Mouse (Mus musculus) CH12.LX (cell line): ENCODE results near the gene Eri3. TPM values are rescaled to one million over a fixed set of nuclear protein-coding genes. Genes with fewer than 3 reads are reported as not detected.

Source experiments
- DNase-seq: peaks from one replicate; pipeline ENCODE4 v3.0.0-alpha.2; 2013; ENCODE audit errors: extremely low read depth
- H3K27ac ChIP-seq: 2 replicates; pipeline ENCODE4 v1.5.1; 2012; ENCODE audit warnings: low read depth, mild to moderate bottlenecking, control low read depth, moderate library complexity; ENCODE audit not compliant: insufficient read depth
- H3K27me3 ChIP-seq: replicated peaks from 2 replicates; pipeline ENCODE3; 2012; ENCODE audit warnings: inconsistent platforms
- H3K36me3 ChIP-seq, 2 experiments: replicated peaks in 1 of 2; 2 replicates each; pipeline versions ENCODE3 to v1.6.1; 2012; ENCODE audit warnings: inconsistent platforms in 1 of 2, low read length in 1 of 2, mild to moderate bottlenecking in 1 of 2, mixed read lengths in 1 of 2, moderate library complexity in 1 of 2; ENCODE audit not compliant: control insufficient read depth in 1 of 2, insufficient read depth in 1 of 2
- H3K4me1 ChIP-seq, 2 experiments: 2 replicates each; pipeline ENCODE4 v1.6.1; 2012; ENCODE audit warnings: inconsistent platforms in 1 of 2, moderate library complexity in 1 of 2; ENCODE audit not compliant: insufficient read depth in 2 of 2, control insufficient read depth in 1 of 2
- H3K4me2 ChIP-seq: 2 replicates; pipeline ENCODE4 v1.6.1; 2012; ENCODE audit warnings: low read depth, mild to moderate bottlenecking, control low read depth; ENCODE audit not compliant: poor library complexity, insufficient read depth, severe bottlenecking
- H3K4me3 ChIP-seq, 3 experiments: fragments of 150-350 bp in 1 of 3; sonication (generic) in 1 of 3; replicated peaks in 1 of 3; 2 replicates each; pipeline versions ENCODE3 to v1.5.1; 2011 to 2012; ENCODE audit warnings: low read depth in 2 of 3, low read length in 2 of 3, mild to moderate bottlenecking in 2 of 3, moderate library complexity in 2 of 3, control low read depth in 1 of 3, improper control_type of control experiment in 1 of 3, inconsistent platforms in 1 of 3, mixed read lengths in 1 of 3; ENCODE audit not compliant: poor library complexity in 1 of 3
- H3K79me2 ChIP-seq: replicated peaks from 2 replicates; pipeline ENCODE4 v1.6.1; 2012; ENCODE audit warnings: mild to moderate bottlenecking, moderate library complexity; ENCODE audit not compliant: control insufficient read depth, poor library complexity, insufficient read depth, severe bottlenecking; ENCODE audit errors: extremely low read depth
- H3K9ac ChIP-seq: 2 replicates; pipeline ENCODE4 v1.6.1; 2012; ENCODE audit warnings: low read depth, mild to moderate bottlenecking, control low read depth, moderate library complexity; ENCODE audit not compliant: insufficient read depth
- H3K9me3 ChIP-seq: replicated peaks from 2 replicates; pipeline ENCODE3; 2012; ENCODE audit warnings: low read length, inconsistent platforms, mixed read lengths
- CHD1 ChIP-seq: IDR thresholded peaks from 2 replicates; pipeline ENCODE4 v1.6.1; 2012; ENCODE audit warnings: low read depth, low read length, improper control_type of control experiment, inconsistent platforms
- CTCF ChIP-seq, 2 experiments: IDR thresholded peaks in 1 of 2; conservative IDR thresholded peaks in 1 of 2; 2 replicates each; pipeline ENCODE4 v1.5.1; 2011 to 2012; ENCODE audit warnings: low read depth in 2 of 2, low read length in 2 of 2, improper control_type of control experiment in 1 of 2, inconsistent platforms in 1 of 2, mild to moderate bottlenecking in 1 of 2, moderate library complexity in 1 of 2
- E2F4 ChIP-seq: IDR thresholded peaks from 2 replicates; pipeline ENCODE4 v1.6.1; 2011; ENCODE audit warnings: low read depth, low read length, improper control_type of control experiment; ENCODE audit not compliant: insufficient replicate concordance
- ELF1 ChIP-seq: IDR thresholded peaks from 2 replicates; pipeline ENCODE4 v1.6.1; 2014; ENCODE audit warnings: low read depth, mild to moderate bottlenecking, inconsistent platforms, low read length, improper control_type of control experiment
- EP300 ChIP-seq: IDR thresholded peaks from 2 replicates; pipeline ENCODE4 v1.6.1; 2011; ENCODE audit warnings: low read length, improper control_type of control experiment
- GABPA ChIP-seq: IDR thresholded peaks from 2 replicates; pipeline ENCODE4 v1.6.1; 2012; ENCODE audit warnings: low read depth, low read length, improper control_type of control experiment, inconsistent platforms; ENCODE audit not compliant: insufficient replicate concordance
- HCFC1 ChIP-seq: IDR thresholded peaks from 2 replicates; pipeline ENCODE4 v1.6.1; 2012; ENCODE audit warnings: low read depth, mild to moderate bottlenecking, inconsistent platforms, low read length, improper control_type of control experiment
- IRF4 ChIP-seq: IDR thresholded peaks from 2 replicates; pipeline ENCODE4 v1.6.1; 2014; ENCODE audit warnings: low read depth, mild to moderate bottlenecking, inconsistent platforms, low read length, improper control_type of control experiment
- JUND ChIP-seq: conservative IDR thresholded peaks from 2 replicates; pipeline ENCODE4 v1.6.1; 2011; ENCODE audit warnings: low read depth, low read length, improper control_type of control experiment
- KAT2A ChIP-seq: IDR thresholded peaks from 2 replicates; pipeline ENCODE4 v1.6.1; 2012; ENCODE audit warnings: low read length, improper control_type of control experiment, inconsistent platforms; ENCODE audit not compliant: insufficient replicate concordance
- MAFK ChIP-seq: IDR thresholded peaks from 2 replicates; pipeline ENCODE4 v1.6.1; 2011; ENCODE audit warnings: low read length, improper control_type of control experiment; ENCODE audit not compliant: insufficient replicate concordance
- MXI1 ChIP-seq: IDR thresholded peaks from 2 replicates; pipeline ENCODE4 v1.6.1; 2011; ENCODE audit warnings: mild to moderate bottlenecking, low read depth, low read length, improper control_type of control experiment
- MYC ChIP-seq: IDR thresholded peaks from 2 replicates; pipeline ENCODE4 v1.6.1; 2011; ENCODE audit warnings: low read depth, mild to moderate bottlenecking, improper control_type of control experiment, low read length
- NELFE ChIP-seq: IDR thresholded peaks from 2 replicates; pipeline ENCODE4 v1.6.1; 2011; ENCODE audit warnings: low read depth, low read length, improper control_type of control experiment
- PAX5 ChIP-seq: IDR thresholded peaks from 2 replicates; pipeline ENCODE4 v1.6.1; 2012; ENCODE audit warnings: low read length, inconsistent platforms, mixed read lengths
- POLR2AphosphoS2 ChIP-seq: IDR thresholded peaks from 2 replicates; pipeline ENCODE4 v1.6.1; 2011; ENCODE audit warnings: low read depth, low read length, improper control_type of control experiment
- SIN3A ChIP-seq: IDR thresholded peaks from 2 replicates; pipeline ENCODE4 v1.6.1; 2012; ENCODE audit warnings: low read length, improper control_type of control experiment, inconsistent platforms
- SMC3 ChIP-seq: IDR thresholded peaks from 2 replicates; pipeline ENCODE4 v1.6.1; 2011; ENCODE audit warnings: low read depth, low read length, improper control_type of control experiment
- TCF12 ChIP-seq: IDR thresholded peaks from 2 replicates; pipeline ENCODE4 v1.6.1; 2014; ENCODE audit warnings: low read depth, mild to moderate bottlenecking, inconsistent platforms, low read length, improper control_type of control experiment
- USF1 ChIP-seq: IDR thresholded peaks from 2 replicates; pipeline ENCODE4 v1.6.1; 2014; ENCODE audit warnings: low read depth, mild to moderate bottlenecking, inconsistent platforms, low read length, improper control_type of control experiment
- ZKSCAN1 ChIP-seq: IDR thresholded peaks from 2 replicates; pipeline ENCODE4 v1.6.1; 2012; ENCODE audit warnings: low read depth, inconsistent platforms, low read length, improper control_type of control experiment, borderline replicate concordance
- dilution Hi-C: fragments of 300-500 bp; cut with MboI; formaldehyde crosslinking; loops from 2 replicates; pipeline ENCODE4 v1.14.3; 2020; ENCODE audit warnings: low sequenced_read_pairs; ENCODE audit not compliant: extremely low pct_unique_long_range_greater_than_20kb, extremely low pct_ligation_motif_present
- in situ Hi-C: fragments of 300-500 bp; cut with MboI; formaldehyde crosslinking; loops from 3 replicates; pipeline ENCODE4 v1.14.3; 2019; ENCODE audit warnings: low sequenced_read_pairs, low pct_ligation_motif_present, low pct_unique_long_range_greater_than_20kb, mixed read lengths
- polyA plus RNA-seq: library from polyadenylated mRNA; unstranded; fragments of >175 nt; gene quantifications from 2 replicates; pipeline ENCODE4 v1.2.1, GENCODE M21; 2012; ENCODE audit warnings: low read depth; ENCODE audit not compliant: insufficient read length
- total RNA-seq, 2 experiments: library from RNA; depleted of rRNA; stranded (reverse); fragments of 300-350 nt in 1 of 2; fragments of >200 nt in 1 of 2; gene quantifications; 2 replicates each; pipeline ENCODE4 v1.2.3; 2012 to 2014

Eri3 gene
- total and polyA plus RNA-seq, 3 experiments: 31.2 to 38.0 (median 31.9) TPM

DNA sequence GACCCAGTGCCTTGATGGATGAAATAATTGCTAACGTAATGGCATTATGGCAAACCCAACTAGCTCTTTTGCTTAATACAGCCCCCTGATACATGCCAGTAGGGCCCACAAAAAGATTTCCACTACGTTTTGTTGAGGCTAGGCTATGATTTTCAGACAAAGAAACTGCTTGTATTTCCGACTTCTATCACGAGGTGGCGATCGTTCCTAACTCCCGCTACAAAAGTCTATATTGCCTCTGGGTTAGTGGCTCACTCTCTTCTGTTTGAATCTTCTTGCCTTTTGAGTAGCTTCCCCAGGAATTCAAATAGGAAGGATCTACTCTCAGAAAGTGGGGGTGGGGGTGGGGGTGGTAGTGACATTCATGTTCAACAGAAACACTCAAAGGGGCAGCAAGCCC, 155.2 kb downstream of the Eri3 start (continued):
- no peak for TF ChIP-seq USF1
- TF ChIP-seq E2F4: no peak
- TF ChIP-seq ZKSCAN1: no peak
- TF ChIP-seq ELF1: no peak
- no peak for TF ChIP-seq EP300
- no peak for TF ChIP-seq MXI1
- TF ChIP-seq POLR2AphosphoS2: no peak
- no peak for TF ChIP-seq PAX5
- no peak for TF ChIP-seq MYC
- TF ChIP-seq GABPA: no peak

- Histone ChIP-seq H3K4me3 (no peak overlapping the region), H3K79me2 (no peaks in the 10 kb centered on the region), H3K27me3 (peaks cover 5% of the 10 kb centered on the region), H3K9me3 (no peaks in the 10 kb centered on the region), H3K27ac (no peak overlapping the region), H3K4me1 (no peaks in the 10 kb centered on the region), H3K36me3 (no peaks in the 10 kb centered on the region), H3K4me2 (no peak overlapping the region), H3K9ac (no peak overlapping the region)
- dilution Hi-C loops (no loop called here), in situ Hi-C loops (no loop called here)
- no peak for TF ChIP-seq JUND
- no peak for TF ChIP-seq HCFC1
- TF ChIP-seq SIN3A: no peak
- TF ChIP-seq KAT2A: no peak
- TF ChIP-seq CTCF (conservative IDR thresholded peaks at IDR 0.05 in 1 of 2, IDR thresholded peaks at IDR 0.05 in 1 of 2; ENCODE audit: low read depth in 2 of 2, low read length in 2 of 2): no peak
- no peak for TF ChIP-seq USF1
- TF ChIP-seq MAFK: no peak
- TF ChIP-seq MXI1: no peak
- no peak for TF ChIP-seq MYC
- TF ChIP-seq CHD1: no peak
- no peak for TF ChIP-seq IRF4
- TF ChIP-seq EP300: no peak
- TF ChIP-seq NELFE: no peak
- no peak for TF ChIP-seq SMC3
- no peak for TF ChIP-seq TCF12
- no peak for DNase-seq
Observed at GRCm38 (mm10) chr4:117708780-117709550, 158.8 kb downstream of the Eri3 start.
